8 mouse cellular contexts compared by ENCODE assay signal in genomic region chr3:97658426-97659193, GRCm38 (mm10). TPM values are rescaled to one million over a fixed set of nuclear protein-coding genes. Genes with fewer than 3 reads are reported as not detected.
DNase-seq lines count a peak whose midpoint lies in the region; ATAC-seq and TF ChIP-seq lines count a peak whose summit lies in the region.

No protein-coding gene starts in this region.

- H3K4me1 ChIP-seq in lung, adult 2 months (ENCODE audit: control insufficient read depth, insufficient read depth, low read length): peaks cover 7% of the 10 kb centered on the region
- H3K4me1 ChIP-seq in embryonic facial prominence, embryonic 11.5 days (ENCODE audit: control insufficient read depth, insufficient read depth, low read length): no peaks in the 10 kb centered on the region; the same call in 1 of the 2 replicates
- H3K4me1 ChIP-seq in hindbrain, embryonic 16.5 days (ENCODE audit: control insufficient read depth, insufficient read depth, low read depth, low read length): peaks cover 8% of the 10 kb centered on the region

- no peaks in the 10 kb centered on the region for H3K36me3 ChIP-seq in embryonic facial prominence, embryonic 11.5 days (replicated peaks; ENCODE audit: control insufficient read depth, insufficient read depth, low read depth, low read length)
- H3K36me3 ChIP-seq in hindbrain, embryonic 16.5 days (ENCODE audit: control insufficient read depth, insufficient read depth, low read length): 0 out of 2 replicates have a peak, but pooled peaks cover 6% of the 10 kb centered on the region

- no peak for TF ChIP-seq POLR2A in lung, adult 2 months (IDR thresholded peaks at IDR 0.05; ENCODE audit: borderline replicate concordance, extremely low read depth, low read depth, low read length)

- TF ChIP-seq CTCF in lung, adult 2 months (IDR thresholded peaks at IDR 0.05; ENCODE audit: insufficient read depth, low read length): no peak

- peak; percentile 61 for ATAC-seq in embryonic facial prominence, embryonic 11.5 days (replicated peaks; ENCODE audit: insufficient number of reproducible peaks, low FRiP score, low TSS enrichment, low read depth)
- peak; percentile 68 for ATAC-seq in hindbrain, embryonic 16.5 days
- peak; percentile 50 for ATAC-seq in megakaryocyte-erythroid progenitor cell, adult 5-6 weeks (replicated peaks; ENCODE audit: low FRiP score, low TSS enrichment, poor library complexity, severe bottlenecking)

- H3K4me3 ChIP-seq in lung, adult 2 months (replicated peaks; ENCODE audit: extremely low read depth, low read depth, low read length): peak overlapping the region; percentile 83
- peak overlapping the region; percentile 82 for H3K4me3 ChIP-seq in embryonic facial prominence, embryonic 11.5 days (ENCODE audit: low read depth, low read length)
- H3K4me3 ChIP-seq in hindbrain, embryonic 16.5 days (ENCODE audit: low read length): peak overlapping the region; percentile 67

- no peak overlapping the region for H3K27ac ChIP-seq in embryonic facial prominence, embryonic 11.5 days (replicated peaks; ENCODE audit: low read depth, low read length)
- H3K27ac ChIP-seq in hindbrain, embryonic 16.5 days (ENCODE audit: low read depth, low read length): peak overlapping the region; percentile 73

- peak overlapping the region; percentile 56 for H3K4me2 ChIP-seq in embryonic facial prominence, embryonic 11.5 days (ENCODE audit: low read depth, low read length)
- peak overlapping the region; percentile 64 for H3K4me2 ChIP-seq in hindbrain, embryonic 16.5 days (ENCODE audit: low read length)

- no peaks in the 10 kb centered on the region for H3K27me3 ChIP-seq in embryonic facial prominence, embryonic 11.5 days (ENCODE audit: control insufficient read depth, insufficient read depth, low read length)
- no peaks in the 10 kb centered on the region for H3K27me3 ChIP-seq in hindbrain, embryonic 16.5 days (replicated peaks; ENCODE audit: control insufficient read depth, insufficient read depth, low read length)

- DNase-seq in adrenal gland, postnatal 36 days: peak; percentile 75 to 87
- DNase-seq in adrenal gland, adult 2 months: no peak
- no peak for DNase-seq in lung, adult 2 months
- DNase-seq in lung, postnatal 25 days (ENCODE audit: low spot score): no peak
- no peak for DNase-seq in embryonic facial prominence, embryonic 11.5 days (ENCODE audit: low spot score)
- peak; percentile 79 for DNase-seq in testis, postnatal 14 days (ENCODE audit: low spot score)

- under 1% methylated on average over 49 of the region's 50 CpGs for WGBS in lung, adult 2 months
- under 1% methylated on average over 46 of the region's 50 CpGs for WGBS in embryonic facial prominence, embryonic 11.5 days
- under 1% methylated on average over 50 of the region's 50 CpGs for WGBS in hindbrain, embryonic 16.5 days

- peak overlapping the region; percentile 65 for H3K9ac ChIP-seq in embryonic facial prominence, embryonic 11.5 days (replicated peaks; ENCODE audit: low read length)
- peak overlapping the region; percentile 74 for H3K9ac ChIP-seq in hindbrain, embryonic 16.5 days (ENCODE audit: low read depth, low read length)

- no peaks in the 10 kb centered on the region for H3K9me3 ChIP-seq in embryonic facial prominence, embryonic 11.5 days (replicated peaks; ENCODE audit: control insufficient read depth, low read length)
- H3K9me3 ChIP-seq in hindbrain, embryonic 16.5 days (ENCODE audit: control insufficient read depth, low read length): no peaks in the 10 kb centered on the region

RNA-seq across cellular contexts. Expression of gene Prkab2, which starts 0.6 kb away (rescaled TPM):
- total RNA-seq in adrenal gland, postnatal 36 days (2021): 10 to 100 TPM in 1 of 2 experiments, 1 to 10 TPM in 1; 7.5 to 10.5 TPM
- 1 to 10 TPM; 8.3 to 9.6 TPM for total RNA-seq in adrenal gland, adult 2 months (2021)
- polyA plus RNA-seq in adrenal gland, adult 2 months (2012; rRNA removed): 3.1 and 3.9 TPM in 2 replicates
- 5.4 and 8.3 TPM in 2 replicates for polyA plus RNA-seq in lung, adult 2 months (2012; rRNA removed)
- polyA plus RNA-seq in embryonic facial prominence, embryonic 11.5 days (2014; fragmentation: Nextera tagmentation; extraction: Ambion mirVana): 6.2 and 7.2 TPM in 2 replicates
- polyA plus RNA-seq in hindbrain, embryonic 16.5 days (2015; fragmentation: Nextera tagmentation; extraction: Ambion mirVana): 17.5 and 18.7 TPM in 2 replicates
- 3.2 and 5.4 TPM in 2 replicates for total RNA-seq in megakaryocyte-erythroid progenitor cell, adult 5-6 weeks (2014; fragmentation: Nextera tagmentation)
- total RNA-seq in megakaryocyte-erythroid progenitor cell, adult 5-6 weeks (2017): 1.6 and 1.9 TPM in 2 replicates

RNA-seq across cellular contexts. Expression of gene Gm17651, which starts 15.9 kb away (rescaled TPM):
- total RNA-seq in adrenal gland, postnatal 36 days (2021): not detected
- total RNA-seq in adrenal gland, adult 2 months (2021): not detected
- not detected in 2 replicates for polyA plus RNA-seq in adrenal gland, adult 2 months (2012; rRNA removed)
- polyA plus RNA-seq in lung, adult 2 months (2012; rRNA removed): not detected in 2 replicates
- polyA plus RNA-seq in embryonic facial prominence, embryonic 11.5 days (2014; fragmentation: Nextera tagmentation; extraction: Ambion mirVana): not detected in 2 replicates
- not detected in 2 replicates for polyA plus RNA-seq in hindbrain, embryonic 16.5 days (2015; fragmentation: Nextera tagmentation; extraction: Ambion mirVana)
- not detected in 2 replicates for total RNA-seq in megakaryocyte-erythroid progenitor cell, adult 5-6 weeks (2014; fragmentation: Nextera tagmentation)
- total RNA-seq in megakaryocyte-erythroid progenitor cell, adult 5-6 weeks (2017): not detected in 2 replicates

RNA-seq across cellular contexts. Expression of gene Fmo5, which starts 30.0 kb away (rescaled TPM):
- total RNA-seq in adrenal gland, postnatal 36 days (2021): 10 to 100 TPM in 1 of 2 experiments, 1 to 10 TPM in 1; 8.9 to 13.3 TPM
- 10 to 100 TPM; 13.8 to 14.7 TPM for total RNA-seq in adrenal gland, adult 2 months (2021)
- polyA plus RNA-seq in adrenal gland, adult 2 months (2012; rRNA removed): 1.8 and 3.0 TPM in 2 replicates
- polyA plus RNA-seq in lung, adult 2 months (2012; rRNA removed): 8.0 and 15.1 TPM in 2 replicates
- 0.64 and 1.7 TPM in 2 replicates for polyA plus RNA-seq in embryonic facial prominence, embryonic 11.5 days (2014; fragmentation: Nextera tagmentation; extraction: Ambion mirVana)
- 1.1 TPM in 2 replicates for polyA plus RNA-seq in hindbrain, embryonic 16.5 days (2015; fragmentation: Nextera tagmentation; extraction: Ambion mirVana)
- 1.7 and 3.3 TPM in 2 replicates for total RNA-seq in megakaryocyte-erythroid progenitor cell, adult 5-6 weeks (2014; fragmentation: Nextera tagmentation)
- 1.5 and 2.0 TPM in 2 replicates for total RNA-seq in megakaryocyte-erythroid progenitor cell, adult 5-6 weeks (2017)

RNA-seq across cellular contexts. Expression of gene Chd1l, which starts 48.6 kb away (rescaled TPM):
- total RNA-seq in adrenal gland, postnatal 36 days (2021): 10 to 100 TPM in 1 of 2 experiments, 1 to 10 TPM in 1; 9.8 to 18.5 TPM
- 10 to 100 TPM; 13.6 to 14.6 TPM for total RNA-seq in adrenal gland, adult 2 months (2021)
- polyA plus RNA-seq in adrenal gland, adult 2 months (2012; rRNA removed): 1.7 and 1.9 TPM in 2 replicates
- polyA plus RNA-seq in lung, adult 2 months (2012; rRNA removed): 3.8 and 5.2 TPM in 2 replicates
- polyA plus RNA-seq in embryonic facial prominence, embryonic 11.5 days (2014; fragmentation: Nextera tagmentation; extraction: Ambion mirVana): 20.3 and 21.5 TPM in 2 replicates
- polyA plus RNA-seq in hindbrain, embryonic 16.5 days (2015; fragmentation: Nextera tagmentation; extraction: Ambion mirVana): 5.8 and 6.3 TPM in 2 replicates
- total RNA-seq in megakaryocyte-erythroid progenitor cell, adult 5-6 weeks (2014; fragmentation: Nextera tagmentation): 36.2 and 36.8 TPM in 2 replicates
- total RNA-seq in megakaryocyte-erythroid progenitor cell, adult 5-6 weeks (2017): 67.7 and 68.8 TPM in 2 replicates

Comparison
In these comparisons a context has a peak if more than half of its experiments do, and no peak if none do; other contexts are left out.
1. DNase-seq: peak in adrenal gland, postnatal 36 days (2 of 2) and testis, postnatal 14 days (single experiment); none in adrenal gland, adult 2 months (single experiment), lung, adult 2 months (single experiment), lung, postnatal 25 days (single experiment) and embryonic facial prominence, embryonic 11.5 days (single experiment).
2. Peak in every context shown above with its lines, with median percentiles within 50 percentile points of each other: H3K4me3 ChIP-seq and ATAC-seq.